In the genomic region with DNA sequence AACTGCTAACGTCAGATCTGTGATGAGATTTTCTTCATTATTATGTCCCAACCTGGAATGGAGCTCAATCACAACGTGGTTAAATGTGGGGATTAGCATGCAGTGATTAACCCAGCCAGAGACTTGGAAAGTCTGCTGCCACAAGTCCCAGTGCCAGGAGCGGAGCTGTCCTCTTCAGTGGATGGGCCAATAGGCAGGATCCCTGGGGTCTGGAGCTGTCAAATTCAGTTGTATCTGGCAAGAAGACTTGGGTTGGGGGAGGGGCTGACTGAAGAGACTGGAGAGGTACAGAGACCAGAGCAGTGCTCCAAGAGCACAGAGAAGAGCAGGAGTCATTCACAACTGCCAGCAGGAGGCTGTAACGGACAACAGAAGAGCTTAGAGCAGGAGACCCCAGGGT, we compare ENCODE assay signal across 19 mouse cellular contexts.
A peak's percentile ranks its signal among the peaks of the same experiment; 100 is the strongest.
DNase-seq lines count a peak whose midpoint lies in the region; ATAC-seq lines count a peak whose summit lies in the region.
"Had no signal": no experiment of that assay in that cellular context is flagged by ENCODE, and none has a peak within 500 bp of the region (broad histone marks: within the 10 kb centered on the region; RNA-seq: fewer than 3 reads in every experiment).

No protein-coding gene starts in this region.

- H3K9ac ChIP-seq in hindbrain, embryonic 16.5 days (ENCODE audit: low read depth, low read length), result no peak overlapping the region
- H3K9ac ChIP-seq in midbrain, embryonic 13.5 days (replicated peaks), result no peak overlapping the region
- H3K9ac ChIP-seq in midbrain, embryonic 11.5 days (ENCODE audit: low read length), result no peak overlapping the region
- H3K9ac ChIP-seq: heart, embryonic 13.5 days; hindbrain, embryonic 12.5 days had no signal

- H3K4me1 ChIP-seq in hindbrain, embryonic 16.5 days (ENCODE audit: control insufficient read depth, insufficient read depth, low read depth, low read length), result no peaks in the 10 kb centered on the region
- H3K4me1 ChIP-seq in hindbrain, embryonic 10.5 days (replicated peaks), result no peaks in the 10 kb centered on the region
- H3K4me1 ChIP-seq in midbrain, embryonic 13.5 days (replicated peaks), result no peaks in the 10 kb centered on the region
- H3K4me1 ChIP-seq in midbrain, embryonic 11.5 days (ENCODE audit: control insufficient read depth, insufficient read depth, low read length), result no peaks in the 10 kb centered on the region
- H3K4me1 ChIP-seq: hindbrain, embryonic 12.5 days had no signal

- WGBS in hindbrain, embryonic 16.5 days, result 60% methylated on average over 4 of the region's 4 CpGs
- 75% methylated on average over 4 of the region's 4 CpGs for WGBS in hindbrain, embryonic 10.5 days
- 62% methylated on average over 4 of the region's 4 CpGs for WGBS in midbrain, embryonic 13.5 days
- WGBS in midbrain, embryonic 11.5 days, result 68% methylated on average over 4 of the region's 4 CpGs

- no peak for DNase-seq in cerebellum, adult 9-10 months
- DNase-seq in hindbrain, embryonic 10.5 days (ENCODE audit: low spot score), result no peak
- no peak for DNase-seq in midbrain, embryonic 11.5 days (ENCODE audit: low spot score, missing footprints)
- DNase-seq in cerebellum, postnatal 10 days, result peak; percentile 92 to 96
- DNase-seq in adrenal gland, adult 18-20 months (ENCODE audit: low spot score in 2 of 2), result no peak
- DNase-seq: adrenal gland, postnatal 25 days; gastrocnemius, postnatal 36 days; kidney, adult 11 months; liver; lung, adult 18-20 months; right cerebral cortex, postnatal 25 days had no signal

- no peak overlapping the region for H3K4me3 ChIP-seq in hindbrain, embryonic 16.5 days (ENCODE audit: low read length)
- H3K4me3 ChIP-seq in hindbrain, embryonic 10.5 days, result no peak overlapping the region
- H3K4me3 ChIP-seq in midbrain, embryonic 13.5 days (replicated peaks), result no peak overlapping the region
- H3K4me3 ChIP-seq in midbrain, embryonic 11.5 days (ENCODE audit: low read depth, low read length), result no peak overlapping the region
- H3K4me3 ChIP-seq: erythroblast, embryonic 14.5 days; heart, embryonic 13.5 days; hindbrain, embryonic 12.5 days had no signal

- peak; percentile 29; the same call in 1 of the 2 replicates for ATAC-seq in cerebellum, adult (ENCODE audit: insufficient number of reproducible peaks, low FRiP score, low TSS enrichment)
- peak; percentile 82 for ATAC-seq in hindbrain, embryonic 16.5 days
- ATAC-seq in midbrain, embryonic 13.5 days, result peak; percentile 40; the same call in 1 of the 2 replicates
- no peak for ATAC-seq in midbrain, embryonic 11.5 days (ENCODE audit: low FRiP score)
- ATAC-seq: forebrain, embryonic 14.5 days had no signal

- no peak overlapping the region for H3K27ac ChIP-seq in hindbrain, embryonic 16.5 days (ENCODE audit: low read depth, low read length)
- no peak overlapping the region for H3K27ac ChIP-seq in hindbrain, embryonic 10.5 days
- H3K27ac ChIP-seq in midbrain, embryonic 13.5 days, result no peak overlapping the region
- H3K27ac ChIP-seq in midbrain, embryonic 11.5 days (ENCODE audit: low read depth, low read length), result no peak overlapping the region
- H3K27ac ChIP-seq: heart, embryonic 13.5 days; hindbrain, embryonic 12.5 days; kidney, postnatal 0 days had no signal

- no peaks in the 10 kb centered on the region for H3K27me3 ChIP-seq in hindbrain, embryonic 16.5 days (replicated peaks; ENCODE audit: control insufficient read depth, insufficient read depth, low read length)
- H3K27me3 ChIP-seq in hindbrain, embryonic 10.5 days (ENCODE audit: insufficient read depth, poor library complexity, severe bottlenecking), result no peaks in the 10 kb centered on the region
- H3K27me3 ChIP-seq in midbrain, embryonic 13.5 days, result no peaks in the 10 kb centered on the region
- H3K27me3 ChIP-seq in midbrain, embryonic 11.5 days (ENCODE audit: control insufficient read depth, insufficient read depth, low read length), result no peaks in the 10 kb centered on the region
- H3K27me3 ChIP-seq: heart, embryonic 13.5 days; hindbrain, embryonic 12.5 days had no signal

- H3K9me3 ChIP-seq in hindbrain, embryonic 16.5 days (ENCODE audit: control insufficient read depth, low read length), result no peaks in the 10 kb centered on the region
- H3K9me3 ChIP-seq in hindbrain, embryonic 10.5 days, result no peaks in the 10 kb centered on the region
- no peaks in the 10 kb centered on the region for H3K9me3 ChIP-seq in midbrain, embryonic 13.5 days
- H3K9me3 ChIP-seq in midbrain, embryonic 11.5 days (ENCODE audit: control insufficient read depth, low read length), result no peaks in the 10 kb centered on the region
- H3K9me3 ChIP-seq: heart, embryonic 13.5 days; hindbrain, embryonic 12.5 days had no signal

- H3K36me3 ChIP-seq in hindbrain, embryonic 16.5 days (ENCODE audit: control insufficient read depth, insufficient read depth, low read length), result no peaks in the 10 kb centered on the region
- no peaks in the 10 kb centered on the region for H3K36me3 ChIP-seq in hindbrain, embryonic 10.5 days
- no peaks in the 10 kb centered on the region for H3K36me3 ChIP-seq in midbrain, embryonic 13.5 days
- H3K36me3 ChIP-seq in midbrain, embryonic 11.5 days (ENCODE audit: control insufficient read depth, insufficient read depth, low read length), result no peaks in the 10 kb centered on the region
- H3K36me3 ChIP-seq: heart, embryonic 13.5 days; hindbrain, embryonic 12.5 days had no signal

- no peak overlapping the region for H3K4me2 ChIP-seq in hindbrain, embryonic 16.5 days (ENCODE audit: low read length)
- H3K4me2 ChIP-seq in midbrain, embryonic 13.5 days (replicated peaks), result no peak overlapping the region
- H3K4me2 ChIP-seq in midbrain, embryonic 11.5 days, result no peak overlapping the region
- H3K4me2 ChIP-seq: heart, embryonic 13.5 days; hindbrain, embryonic 12.5 days had no signal

Comparison
In these comparisons a context has a peak if more than half of its experiments do, and no peak if none do; other contexts are left out.
1. DNase-seq: peak in cerebellum, postnatal 10 days (2 of 2); none in cerebellum, adult 9-10 months (single experiment), hindbrain, embryonic 10.5 days (single experiment), midbrain, embryonic 11.5 days (single experiment) and adrenal gland, adult 18-20 months (0 of 2).